Mouse (Mus musculus): ENCODE results near the gene Tnfsf13.

Gene Tnfsf13

DNA sequence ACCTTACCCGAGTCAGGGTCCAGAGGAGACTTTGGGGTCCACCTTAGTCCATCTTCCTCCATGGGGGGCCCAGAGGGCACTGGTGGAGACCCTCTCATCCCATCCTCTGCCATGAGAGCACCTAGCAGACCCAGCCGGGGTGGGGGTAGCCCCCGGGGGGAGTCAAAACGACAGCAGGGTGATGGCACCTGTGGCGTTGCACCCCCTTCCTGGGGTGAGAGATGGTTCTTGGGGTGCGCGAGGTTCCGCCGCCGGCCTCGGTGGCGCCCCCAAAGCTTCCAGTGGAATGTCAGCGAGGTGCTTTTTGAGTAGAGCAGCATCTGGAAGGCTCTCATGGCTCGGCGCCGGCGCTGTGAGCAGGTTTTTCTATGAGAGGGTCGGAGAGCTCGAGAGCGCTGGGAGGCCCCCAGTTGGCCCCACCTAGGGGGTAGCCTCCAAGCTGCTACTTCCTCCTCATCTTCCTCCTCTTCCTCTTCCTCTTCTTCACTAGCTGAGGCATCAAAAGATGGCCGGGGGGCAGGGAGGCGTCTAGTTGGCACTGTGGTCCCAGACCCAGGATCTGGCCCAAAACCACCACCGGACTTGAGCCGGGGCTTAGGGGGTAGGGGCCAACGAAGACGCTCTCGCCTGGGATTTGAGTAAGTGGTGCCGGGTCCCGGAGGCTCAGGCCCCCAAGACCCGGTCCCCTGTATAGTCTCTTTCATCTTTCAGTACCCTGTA is 5.3 kb downstream of the Tnfsf13 start:
- no peak for DNase-seq (ENCODE audit: low read depth)

DNA sequence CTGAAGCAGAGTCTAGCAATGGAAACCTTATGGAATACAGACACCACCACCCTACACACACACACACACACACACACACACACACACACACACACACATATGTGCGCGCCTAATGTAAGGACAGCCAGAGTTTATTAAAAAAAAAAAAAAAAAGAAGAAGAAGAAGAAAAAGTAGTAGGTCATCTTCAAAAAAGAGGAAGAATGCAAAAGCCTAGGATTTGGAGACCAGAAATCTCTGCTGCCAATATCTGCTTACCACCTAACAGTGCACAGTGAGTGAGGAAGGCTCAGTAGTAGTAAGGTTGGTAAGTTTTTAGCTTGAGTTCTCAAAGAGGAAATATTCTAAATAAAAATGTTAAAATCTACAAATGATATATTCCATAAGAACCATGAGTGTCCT is 6.4 kb downstream of the Tnfsf13 start:
- no peak for DNase-seq (ENCODE audit: low read depth)

DNA sequence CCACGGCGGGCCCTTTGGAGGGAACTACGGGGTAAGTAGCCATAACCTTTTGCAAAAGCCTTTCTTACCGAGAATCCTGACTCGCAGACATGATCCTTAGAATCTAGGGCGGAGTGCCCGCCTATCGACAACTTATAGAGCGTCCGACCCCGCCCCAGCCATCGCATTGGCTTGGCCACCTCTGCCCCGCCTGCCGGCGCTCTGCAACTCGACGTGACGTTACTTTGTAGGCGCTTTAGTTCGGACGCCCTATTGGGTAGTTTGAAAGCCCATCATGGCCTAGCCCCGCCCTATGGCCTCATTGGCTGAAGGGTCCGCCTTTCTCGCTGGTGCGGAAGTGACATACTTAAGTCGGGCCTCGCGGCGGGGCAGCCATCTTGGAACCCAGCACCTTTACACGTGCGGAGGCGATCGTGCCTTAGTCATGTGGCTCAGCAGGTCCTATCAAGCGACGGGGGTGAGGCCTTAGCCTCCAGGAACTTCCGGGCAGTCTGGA is 13.3 kb downstream of the Tnfsf13 start, which contains the start of gene Eif4a1:
TSS of gene Eif4a1 (minus strand) at position 213 of the 496 bp plus-strand sequence.
- peak; percentile 100 for DNase-seq (ENCODE audit: low read depth)

DNA sequence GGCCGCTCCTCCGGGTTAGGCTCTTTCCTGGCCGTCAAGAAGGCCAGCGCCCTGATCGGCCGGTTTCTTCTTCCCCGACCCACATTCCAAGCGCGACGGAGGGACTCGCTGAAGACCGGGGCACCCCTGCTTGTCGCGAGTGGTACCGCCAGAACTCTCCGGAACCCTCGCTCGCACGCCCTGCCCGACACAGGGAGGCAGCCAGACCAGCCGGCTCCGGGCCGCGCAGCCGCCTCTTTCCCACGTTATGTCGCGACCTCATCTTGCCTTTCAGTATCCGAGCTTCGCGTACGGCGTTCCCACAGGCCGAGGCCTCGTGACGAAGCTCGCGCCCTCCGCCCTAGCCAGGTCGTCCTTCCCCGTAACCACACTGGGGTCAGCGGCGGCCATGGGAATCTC is 13.9 kb downstream of the Tnfsf13 start:
- DNase-seq (ENCODE audit: low read depth), result no peak

DNA sequence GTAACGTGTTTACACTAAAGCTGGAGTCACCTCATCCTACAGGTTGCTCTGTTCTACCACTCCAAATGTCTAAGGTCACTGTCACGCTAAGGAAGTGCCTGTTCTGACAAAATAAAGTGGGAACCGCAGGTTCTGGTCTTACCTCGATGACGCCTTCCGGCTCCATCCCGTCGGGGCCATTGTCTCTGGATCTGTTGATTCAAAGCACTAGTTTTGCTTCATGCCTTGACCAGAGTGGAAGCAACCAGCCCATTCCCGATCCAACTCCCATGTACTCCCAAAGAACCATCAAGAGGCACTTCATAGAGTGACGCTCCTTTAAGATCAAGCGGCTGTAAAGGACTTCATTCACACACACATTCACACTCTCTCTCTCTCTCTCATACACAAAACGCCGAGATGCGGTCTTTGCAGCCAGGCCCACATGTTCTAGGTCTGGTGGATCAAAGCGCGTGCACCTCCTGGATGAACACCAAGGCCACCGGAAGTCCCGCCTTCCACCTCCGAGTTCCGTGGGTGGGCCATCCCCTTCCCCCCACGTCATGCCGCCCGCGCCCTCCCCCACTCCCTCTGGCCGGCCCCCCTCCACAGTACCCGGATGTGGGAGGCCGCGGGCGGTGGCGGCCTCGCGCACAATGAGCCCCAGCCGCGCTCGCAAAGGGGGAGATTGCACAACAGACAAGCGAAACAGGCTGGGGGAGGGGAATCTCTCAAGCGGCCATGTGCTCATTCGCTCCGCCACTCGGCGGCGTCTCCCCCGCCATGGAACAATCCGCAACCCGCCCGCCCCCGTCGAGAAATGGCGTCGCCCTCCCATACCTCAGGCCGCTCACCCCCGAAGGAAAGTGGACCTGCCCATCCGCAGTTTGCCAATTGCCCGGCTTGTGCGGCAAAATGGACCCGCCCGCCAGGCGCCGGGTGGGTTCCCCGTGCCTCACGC is 14.5 kb downstream of the Tnfsf13 start:
- DNase-seq (ENCODE audit: low read depth), result peak; percentile 86

DNA sequence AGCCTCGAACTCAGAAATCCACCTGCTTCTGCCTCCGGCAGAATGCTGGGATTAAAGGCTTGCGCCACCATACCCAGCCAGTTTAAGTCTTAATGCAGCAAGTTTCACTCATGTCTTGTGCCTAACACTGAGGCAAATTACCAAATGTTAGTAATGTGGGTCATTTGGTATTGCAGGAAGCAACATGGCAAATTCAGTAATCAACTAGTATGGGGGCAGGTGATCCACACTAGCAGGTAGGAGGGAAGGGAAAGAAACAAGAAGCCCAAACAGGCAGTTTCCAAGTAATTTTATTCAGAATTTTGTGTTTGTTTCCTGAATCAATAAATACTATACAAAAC is 18.9 kb downstream of the Tnfsf13 start:
- DNase-seq (ENCODE audit: low read depth), result no peak

DNA sequence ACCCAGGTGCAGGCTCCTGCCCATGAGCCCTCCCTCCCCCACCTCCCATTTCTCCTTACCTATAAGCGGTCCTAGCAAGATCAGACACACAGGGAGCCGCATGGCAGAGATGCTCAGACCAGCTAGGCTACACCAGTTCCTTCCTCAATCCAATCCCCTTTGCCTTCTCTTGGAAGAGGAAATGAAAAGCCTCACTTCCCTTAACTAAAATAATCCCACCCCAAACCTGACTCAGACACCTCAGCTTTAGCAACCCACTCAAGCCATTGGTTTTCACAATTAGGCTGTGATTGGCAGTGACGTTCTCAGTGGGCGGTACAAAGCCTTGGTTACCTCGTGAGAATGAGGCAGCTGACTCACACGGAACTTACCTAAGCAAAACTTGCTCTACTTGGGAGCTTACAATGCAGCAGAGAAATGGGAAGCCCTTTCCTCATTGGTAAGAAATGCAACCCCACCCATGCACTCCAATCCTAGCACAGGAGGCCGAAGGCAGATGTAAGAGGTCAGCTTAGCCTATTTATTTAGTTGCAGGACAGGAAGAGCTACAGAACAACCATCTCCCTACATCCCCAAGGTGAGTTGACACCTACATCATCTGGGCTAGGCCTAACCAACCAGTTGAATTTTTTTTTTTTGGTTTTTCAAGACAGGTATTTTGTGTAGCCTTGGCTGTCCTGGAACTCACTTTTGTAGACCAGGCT is 19.5 kb downstream of the Tnfsf13 start, which contains the start of gene Cd68:
TSS of gene Cd68 (minus strand) at position 193 of the 704 bp plus-strand sequence.
- peak; percentile 76 for DNase-seq (ENCODE audit: low read depth)

DNA sequence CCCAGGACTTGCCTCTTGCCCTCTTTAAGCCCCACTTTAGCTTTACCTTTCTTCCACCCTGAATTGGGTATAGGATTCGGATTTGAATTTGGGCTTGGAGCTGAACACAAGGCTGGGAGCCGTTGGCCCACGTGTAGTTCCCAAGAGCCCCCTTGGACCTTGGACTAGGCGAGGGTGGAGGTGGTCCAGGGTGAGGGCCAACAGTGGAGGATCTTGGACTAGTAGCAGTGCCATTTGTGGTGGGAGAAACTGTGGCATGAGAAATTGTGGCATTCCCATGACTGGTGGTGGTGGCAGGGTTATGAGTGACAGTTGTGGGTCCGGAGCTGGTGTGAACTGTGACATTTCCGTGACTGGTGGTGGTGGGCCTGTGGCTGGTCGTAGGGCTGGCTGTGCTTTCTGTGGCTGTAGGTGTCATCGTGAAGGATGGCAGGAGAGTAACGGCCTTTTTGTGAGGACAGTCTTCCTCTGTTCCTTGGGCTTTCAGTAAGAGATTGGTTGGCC is 20.1 kb downstream of the Tnfsf13 start:
- no peak for DNase-seq (ENCODE audit: low read depth)

DNA sequence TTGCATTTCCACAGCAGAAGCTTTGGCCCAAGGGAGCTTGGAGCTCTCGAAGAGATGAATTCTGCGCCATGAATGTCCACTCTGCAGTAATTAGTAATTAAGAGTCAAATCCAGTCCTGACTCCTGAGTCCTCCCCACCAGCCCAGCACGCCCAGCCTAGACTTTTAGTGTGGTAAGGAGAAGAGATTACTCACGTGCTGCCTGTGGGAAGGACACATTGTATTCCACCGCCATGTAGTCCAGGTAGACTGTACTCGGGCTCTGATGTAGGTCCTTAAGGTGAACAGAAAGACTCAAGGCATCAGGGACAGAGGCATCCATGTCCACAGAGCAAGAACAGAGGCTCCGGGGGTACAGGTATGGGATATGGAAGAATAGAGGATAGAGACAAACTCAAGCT is 20.7 kb downstream of the Tnfsf13 start:
- no peak for DNase-seq (ENCODE audit: low read depth)

DNA sequence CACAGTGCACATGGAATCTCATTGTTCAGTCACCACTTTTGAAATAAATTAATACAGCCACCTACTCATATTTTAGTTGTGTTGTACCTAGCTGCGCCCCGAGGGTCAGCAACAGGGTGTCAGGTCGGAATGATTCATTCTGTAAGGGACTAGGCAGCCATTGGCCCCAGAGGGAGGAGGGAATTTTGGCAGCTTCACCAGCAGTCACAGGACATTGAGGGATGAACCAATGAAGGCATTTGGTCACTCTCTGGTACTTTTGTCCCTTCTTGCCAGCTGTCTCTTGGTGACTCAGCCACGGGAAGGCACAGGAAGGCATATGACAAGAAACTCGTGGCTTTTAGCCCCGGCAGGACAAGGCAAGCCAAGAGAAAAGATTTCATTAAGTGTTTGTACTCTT is 21.8 kb downstream of the Tnfsf13 start:
- no peak for DNase-seq (ENCODE audit: low read depth)

DNA sequence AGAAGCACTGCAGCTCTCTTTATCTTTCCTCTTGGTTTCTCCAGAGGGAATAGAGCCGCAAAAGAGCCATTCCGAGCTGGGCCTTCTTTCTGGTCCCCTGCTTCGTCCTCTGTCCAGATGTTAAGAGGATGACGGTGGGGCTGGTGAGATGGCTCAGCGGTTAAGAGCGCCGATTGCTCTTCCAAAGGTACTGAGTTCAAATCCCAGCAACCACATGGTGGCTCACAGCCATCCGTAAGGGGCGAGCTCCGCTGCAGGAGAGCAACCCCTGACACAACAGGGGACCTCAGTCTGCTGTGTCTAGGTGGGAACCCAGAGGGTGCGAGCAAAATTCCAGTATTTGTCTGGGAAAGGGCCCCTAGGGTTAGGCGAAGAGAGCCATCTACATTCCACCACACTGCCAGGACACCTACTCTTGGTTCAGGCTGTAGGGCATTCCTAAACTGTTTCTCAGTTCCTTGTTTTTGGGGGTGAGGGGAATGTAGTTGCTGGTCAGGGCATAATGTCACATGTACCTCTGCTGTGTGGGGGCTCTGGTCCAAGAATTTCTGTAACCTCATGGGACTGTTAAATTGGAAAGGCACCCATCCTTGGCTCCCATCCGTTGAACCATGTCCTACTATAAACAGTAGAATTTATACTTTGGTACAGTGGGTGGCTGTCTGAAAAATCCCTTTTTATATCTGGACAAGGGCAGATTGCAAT is 22.5 kb downstream of the Tnfsf13 start:
- no peak for DNase-seq (ENCODE audit: low read depth)

DNA sequence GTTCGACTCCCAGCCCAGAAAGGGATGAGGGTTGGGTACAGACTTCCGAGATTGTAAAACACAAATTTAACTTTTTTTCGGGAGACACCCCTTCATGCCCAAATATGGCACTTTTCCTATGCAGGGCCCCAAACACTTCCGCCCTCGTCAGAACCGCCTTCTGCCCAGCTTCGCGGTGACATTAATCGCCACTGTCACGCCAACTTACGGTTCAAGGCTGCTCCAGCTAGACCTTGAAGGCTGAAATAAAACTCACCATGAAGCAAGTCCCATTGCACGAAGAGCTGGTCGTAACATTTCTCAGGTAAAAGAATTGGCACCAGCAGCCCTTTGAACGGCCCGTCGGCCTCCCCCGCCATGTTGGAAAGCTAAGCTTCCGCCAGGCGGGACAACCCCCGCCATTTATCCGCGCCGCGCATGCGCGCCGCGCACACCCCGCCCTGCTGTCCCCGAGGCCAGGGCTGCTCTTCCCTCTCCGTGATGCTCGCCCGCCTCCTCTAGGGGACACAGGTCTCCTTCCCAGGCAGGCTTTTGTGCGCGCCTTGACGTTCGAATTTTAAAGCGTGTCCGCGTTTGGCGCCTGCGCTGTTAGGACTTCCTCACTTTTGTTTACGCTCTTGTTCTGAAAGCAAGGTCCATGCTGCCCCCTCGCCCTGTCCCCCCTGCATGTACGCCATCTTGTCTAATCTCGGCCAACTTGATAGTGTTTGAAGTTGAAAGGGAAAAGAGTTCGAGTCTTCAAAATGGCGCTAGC is 23.2 kb downstream of the Tnfsf13 start, which contains the start of gene Mpdu1:
TSS of gene Mpdu1 (minus strand) at position 430 of the 754 bp plus-strand sequence.
- DNase-seq (ENCODE audit: low read depth), result peak; percentile 86

DNA sequence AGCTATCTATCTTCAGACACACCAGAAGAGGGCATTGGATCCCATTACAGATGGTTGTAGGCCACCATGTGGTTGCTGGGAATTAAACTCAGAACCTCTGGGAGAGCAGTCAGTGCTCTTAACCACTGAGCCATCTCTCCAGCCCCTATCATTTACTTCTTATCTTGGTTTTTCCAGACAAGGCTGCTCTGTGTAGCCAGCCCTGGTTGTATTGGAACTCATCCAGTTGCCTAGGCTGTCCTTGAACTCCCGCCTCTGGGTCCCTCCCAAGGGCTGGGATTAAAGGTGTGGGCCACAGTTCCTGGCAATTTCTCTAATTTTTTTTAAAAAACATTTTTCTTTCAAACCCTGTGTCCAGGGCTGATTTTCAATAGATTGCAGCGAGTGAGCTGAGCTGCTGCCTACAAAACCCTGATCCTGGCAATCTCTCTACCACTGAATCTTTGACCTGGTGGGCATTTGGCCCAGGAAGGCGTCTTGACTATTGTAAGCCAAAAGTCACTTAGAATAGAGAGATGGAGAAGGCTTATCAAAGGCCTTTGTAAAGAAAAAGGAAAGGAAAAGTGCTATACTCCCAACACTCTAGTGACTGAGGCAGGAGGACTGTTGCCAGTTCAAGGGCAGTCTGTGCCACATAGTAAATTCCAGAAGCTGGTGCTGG is 24.2 kb downstream of the Tnfsf13 start:
- DNase-seq (ENCODE audit: low read depth), result no peak

DNA sequence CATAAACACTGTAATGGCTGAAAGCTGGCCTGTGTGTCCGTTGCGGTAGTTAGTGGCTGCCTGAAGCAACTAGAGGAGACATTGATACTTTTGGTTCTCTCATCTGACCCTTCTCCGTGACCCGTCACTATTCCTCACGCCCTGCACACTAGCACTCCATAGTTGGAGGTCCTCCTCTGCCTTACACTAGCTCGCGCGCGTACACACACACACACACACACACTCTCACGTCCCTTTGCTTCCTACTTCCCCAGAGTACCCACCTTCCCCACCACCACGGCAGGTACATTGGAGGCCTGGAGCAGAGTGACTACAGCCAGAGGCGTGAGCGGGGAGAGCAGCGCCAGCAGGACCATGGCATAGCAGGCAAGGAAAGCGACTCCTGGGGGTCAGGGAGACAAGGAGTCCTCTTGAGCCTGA is 28.1 kb downstream of the Tnfsf13 start:
- DNase-seq (ENCODE audit: low read depth), result no peak

DNA sequence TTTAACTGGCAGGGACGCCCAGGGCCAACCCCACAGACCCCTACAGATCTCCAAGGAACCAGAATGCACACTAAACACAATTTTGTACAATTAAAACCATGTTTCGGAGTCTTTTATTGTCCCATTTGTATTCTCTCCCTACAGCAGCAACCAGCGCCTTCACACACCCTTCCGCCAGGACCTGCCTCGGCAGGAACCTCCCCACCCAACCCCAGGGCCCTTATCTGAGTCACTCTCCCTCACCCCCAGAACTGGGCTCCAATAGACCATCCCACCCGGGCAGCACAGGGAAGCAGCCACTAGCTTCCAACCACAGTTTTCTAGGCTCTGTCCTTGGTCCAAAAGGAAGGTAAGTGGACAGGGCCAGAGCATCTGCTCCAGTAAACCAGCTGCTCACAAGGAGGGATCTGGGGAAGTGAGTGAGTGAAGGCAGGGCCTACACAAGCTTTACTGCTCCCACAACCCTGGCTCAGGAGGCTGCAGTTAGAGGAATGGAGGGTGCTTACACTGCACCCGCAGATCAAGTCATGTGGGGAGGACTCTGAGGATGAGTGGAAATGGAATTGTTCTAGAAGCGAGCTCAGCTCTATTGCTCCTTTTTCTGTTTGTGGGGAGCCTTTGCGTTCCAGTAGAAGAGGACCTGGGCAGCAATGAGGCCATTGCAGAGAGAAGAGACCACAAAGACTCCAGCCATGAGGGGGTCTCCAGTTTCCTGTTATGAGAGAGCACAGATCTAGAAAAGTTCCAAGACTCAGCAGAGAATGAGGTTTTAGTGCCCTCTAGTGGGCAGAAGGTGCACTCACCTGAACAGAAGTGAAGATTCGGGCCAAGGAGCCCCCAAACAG is 28.7 kb downstream of the Tnfsf13 start:
- DNase-seq (ENCODE audit: low read depth), result no peak

DNA sequence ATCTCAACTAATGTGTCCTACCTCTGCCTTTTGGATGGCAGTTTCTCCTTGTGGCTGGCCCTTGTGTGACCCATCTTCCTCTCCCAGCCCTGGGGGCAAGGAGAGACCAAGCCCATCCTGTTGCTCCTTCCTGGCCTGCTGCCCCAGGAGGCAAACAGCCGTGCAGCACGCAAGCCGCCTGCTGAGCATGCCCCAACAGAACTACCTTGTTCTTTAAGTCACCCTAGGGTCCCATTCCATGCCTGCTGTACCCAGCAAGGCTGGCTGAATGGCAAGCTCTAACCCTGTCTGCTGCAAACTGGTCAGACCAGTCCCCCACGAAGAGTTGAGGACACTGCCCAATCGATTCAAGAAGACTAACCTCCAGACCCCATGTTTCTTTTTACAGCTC is 29.5 kb downstream of the Tnfsf13 start:
- DNase-seq (ENCODE audit: low read depth), result no peak

DNA sequence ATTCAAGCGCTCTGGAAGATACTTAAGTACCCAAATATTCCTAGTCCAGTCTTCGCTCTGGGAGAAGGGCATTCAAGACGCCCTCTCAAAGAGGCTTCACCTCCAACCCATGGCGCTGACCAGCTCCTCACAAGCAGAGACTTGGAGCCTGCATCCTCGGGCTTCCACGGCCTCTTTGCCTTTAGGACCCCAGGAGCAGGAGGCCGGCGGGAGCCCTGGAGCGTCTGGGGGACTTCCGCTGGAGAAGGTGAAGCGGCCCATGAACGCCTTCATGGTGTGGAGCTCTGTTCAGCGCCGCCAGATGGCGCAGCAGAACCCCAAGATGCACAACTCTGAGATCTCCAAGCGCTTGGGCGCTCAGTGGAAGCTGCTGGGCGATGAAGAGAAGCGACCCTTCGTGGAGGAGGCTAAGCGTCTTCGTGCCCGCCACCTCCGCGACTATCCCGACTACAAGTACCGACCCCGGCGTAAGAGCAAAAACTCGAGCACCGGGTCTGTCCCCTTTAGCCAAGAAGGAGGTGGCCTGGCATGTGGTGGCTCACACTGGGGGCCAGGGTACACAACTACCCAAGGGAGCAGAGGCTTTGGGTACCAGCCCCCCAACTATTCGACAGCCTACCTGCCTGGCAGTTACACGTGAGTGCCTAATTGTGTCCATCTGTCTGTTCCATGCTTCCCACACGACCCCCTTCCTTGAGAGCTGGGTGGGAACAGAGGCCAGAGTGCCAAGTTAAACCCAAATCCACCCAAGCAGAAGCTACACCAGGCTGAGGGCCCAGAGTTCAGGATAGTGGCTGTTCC is 30.1 kb downstream of the Tnfsf13 start, which contains the start of gene Sox15:
TSS of gene Sox15 (plus strand) at position 51 of the 801 bp plus-strand sequence.
- DNase-seq (ENCODE audit: low read depth), result no peak

DNA sequence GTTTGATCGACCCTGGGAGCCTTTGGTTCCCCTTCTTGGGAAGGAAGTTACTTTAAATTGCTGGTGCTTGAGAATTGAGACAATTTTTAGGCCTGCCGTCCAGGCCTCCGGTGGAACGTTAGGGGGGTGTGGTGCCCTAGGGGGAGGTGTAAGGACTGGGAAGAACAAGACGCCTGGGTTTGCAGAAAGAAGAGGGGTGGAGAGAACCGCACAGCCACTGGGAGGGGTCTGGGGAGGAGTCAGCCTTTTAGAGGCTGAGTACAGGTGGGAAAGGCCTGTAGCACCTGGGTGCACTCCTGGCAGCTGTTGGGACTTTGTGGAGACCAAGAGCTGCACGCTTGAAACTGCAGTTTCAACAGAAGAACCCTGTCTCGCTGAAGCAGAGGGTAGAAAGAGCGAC is 30.8 kb downstream of the Tnfsf13 start:
- DNase-seq (ENCODE audit: low read depth), result no peak
